Mouse (Mus musculus) kidney, postnatal 0 days (tissue): Measurements from ENCODE around the gene Gm20388. TPM values are rescaled to one million over a fixed set of nuclear protein-coding genes. Genes with fewer than 3 reads are reported as not detected.

Experiments
- ATAC-seq: fragments of 200-750 bp; cut with Nextera tagmentation; replicated peaks from 2 replicates; pipeline ENCODE4 v1.8.0; 2017; ENCODE audit warnings: low read depth, moderate number of reproducible peaks, moderate TSS enrichment, moderate library complexity; ENCODE audit not compliant: low FRiP score
- DNase-seq: peaks from one replicate; pipeline ENCODE4 v3.0.0-alpha.2; 2016; ENCODE audit warnings: low spot score
- H3K27ac ChIP-seq: fragments of 300-500 bp; sonication (generic); 2 replicates; pipeline ENCODE4 v1.5.1; 2014; ENCODE audit warnings: mild to moderate bottlenecking
- H3K27me3 ChIP-seq: fragments of 300-500 bp; sonication (generic); 2 replicates; pipeline ENCODE4 v1.6.1; 2014; ENCODE audit warnings: low read length, mixed read lengths; ENCODE audit not compliant: insufficient read depth
- H3K36me3 ChIP-seq: fragments of 300-500 bp; sonication (generic); 2 replicates; pipeline ENCODE4 v1.6.1; 2014; ENCODE audit warnings: low read length, mixed read lengths; ENCODE audit not compliant: insufficient read depth
- H3K4me1 ChIP-seq: fragments of 300-500 bp; sonication (generic); replicated peaks from 2 replicates; pipeline ENCODE4 v1.6.1; 2014; ENCODE audit warnings: antibody characterized with exemption, low read length, mixed read lengths; ENCODE audit not compliant: insufficient read depth
- H3K4me2 ChIP-seq: fragments of 300-500 bp; sonication (generic); 2 replicates; pipeline ENCODE4 v1.6.1; 2014; ENCODE audit warnings: mild to moderate bottlenecking, low read length, moderate library complexity, mixed read lengths
- H3K4me3 ChIP-seq: fragments of 300-500 bp; sonication (generic); replicated peaks from 2 replicates; pipeline ENCODE4 v1.5.1; 2014; ENCODE audit warnings: low read depth, low read length
- H3K9ac ChIP-seq: fragments of 300-500 bp; sonication (generic); 2 replicates; pipeline ENCODE4 v1.6.1; 2014; ENCODE audit warnings: low read depth, low read length
- H3K9me3 ChIP-seq: fragments of 300-500 bp; sonication (generic); replicated peaks from 2 replicates; pipeline ENCODE4 v1.6.1; 2016; ENCODE audit warnings: low read length, inconsistent platforms, mixed read lengths
- CTCF ChIP-seq: IDR thresholded peaks from 2 replicates; pipeline ENCODE4 v1.5.1; 2016; ENCODE audit warnings: antibody characterized with exemption, low read depth, mild to moderate bottlenecking, moderate library complexity
- WGBS: fragments of 180-500 bp; shearing (Covaris S2); extraction: QIAGEN DNeasy Blood & Tissue Kit; methylation state at CpG from one replicate; pipeline ENCODE4 v1.1.7; 2014; 5-methylcytosine and 5-hydroxymethylcytosine counted together
- polyA plus RNA-seq: library from polyadenylated mRNA; unstranded; fragments of >200 nt; fragmentation: Nextera tagmentation; extraction: Ambion mirVana; gene quantifications from 2 replicates; pipeline ENCODE4 v1.2.1, GENCODE M21; 2015

Gm20388 gene
- polyA plus RNA-seq, 1 experiment from 2014 or later, result not detected

DNA sequence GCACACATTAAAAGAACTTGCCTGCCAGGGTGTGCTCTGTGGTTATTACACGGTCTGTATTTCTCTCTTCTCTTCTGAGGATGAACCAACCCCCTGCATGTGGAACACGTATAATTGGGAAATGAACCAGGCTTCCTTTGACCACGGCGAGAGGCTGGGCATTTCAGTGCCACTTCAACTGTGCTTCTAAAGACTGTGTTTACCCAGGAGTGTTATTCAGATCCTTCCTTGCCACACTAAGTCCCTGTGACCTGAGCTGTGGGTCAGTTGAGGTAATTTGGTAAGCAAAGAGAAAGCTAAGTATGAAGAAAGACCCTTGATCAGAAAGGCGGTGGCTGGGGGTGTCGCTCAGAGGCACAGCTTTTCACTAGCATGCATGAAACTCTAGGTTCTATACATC, 29.3 kb upstream of the Gm20388 start:
- no peak for TF ChIP-seq CTCF
- Histone ChIP-seq H3K9me3 (no peaks in the 10 kb centered on the region), H3K36me3 (0 out of 2 replicates have a peak, but pooled peaks cover 5% of the 10 kb centered on the region), H3K4me1 (no peaks in the 10 kb centered on the region), H3K27me3 (no peaks in the 10 kb centered on the region), H3K4me2 (no peak overlapping the region), H3K4me3 (no peak overlapping the region), H3K27ac (peak overlapping the region; percentile 60), H3K9ac (no peak overlapping the region)
- ATAC-seq (no peak), DNase-seq (no peak)
- WGBS, result 65% methylated on average over 6 of the region's 6 CpGs

DNA sequence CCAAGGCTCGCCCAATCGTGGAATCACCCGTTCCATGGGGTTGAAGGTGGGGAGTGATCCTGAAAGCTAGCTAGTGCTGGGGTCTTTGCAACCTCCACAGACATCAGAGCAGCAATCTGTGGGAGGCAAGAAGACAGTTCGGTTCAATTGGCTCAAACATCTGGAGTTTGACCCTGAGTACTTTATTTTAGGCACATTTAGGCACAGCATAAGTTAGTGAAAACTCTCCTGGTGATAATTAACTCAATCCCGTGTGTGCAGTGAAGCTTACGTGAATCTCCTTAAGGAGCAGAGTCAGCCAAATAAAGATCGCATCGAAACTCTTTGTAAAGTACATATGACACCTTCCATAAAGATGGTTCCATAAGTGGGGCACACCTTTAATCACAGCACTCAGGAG, 28.7 kb upstream of the Gm20388 start:
- DNase-seq (peak; percentile 32), ATAC-seq (no peak)
- H3K4me2 ChIP-seq, result no peak overlapping the region
- H3K9ac ChIP-seq, result no peak overlapping the region
- no peak for TF ChIP-seq CTCF
- H3K4me3 ChIP-seq, result no peak overlapping the region
- H3K27ac ChIP-seq, result peak overlapping the region; percentile 60
- no peaks in the 10 kb centered on the region for H3K4me1 ChIP-seq
- H3K9me3 ChIP-seq, result no peaks in the 10 kb centered on the region
- 0 out of 2 replicates have a peak, but pooled peaks cover 5% of the 10 kb centered on the region for H3K36me3 ChIP-seq
- H3K27me3 ChIP-seq, result no peaks in the 10 kb centered on the region
- 41% methylated on average over 8 of the region's 8 CpGs for WGBS

DNA sequence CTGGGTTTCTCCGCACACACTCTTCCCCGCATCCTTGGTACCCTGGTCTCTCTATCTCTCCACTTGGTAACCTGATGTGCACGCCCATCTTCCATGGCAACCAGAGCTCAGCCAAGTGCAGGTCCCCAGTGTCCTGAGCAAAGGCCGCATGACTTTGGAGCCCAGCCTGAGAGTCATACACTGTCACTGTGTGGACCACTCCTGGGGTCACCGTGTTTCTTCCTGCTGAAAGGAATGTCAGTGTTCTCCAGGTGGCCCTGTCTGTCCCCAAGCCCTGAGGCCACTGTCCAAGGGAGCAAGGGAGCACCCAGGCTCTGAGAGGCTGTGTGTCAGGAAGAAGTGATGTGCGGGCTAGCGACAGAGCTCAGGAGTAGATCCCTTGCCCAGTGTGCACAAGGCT, 27.4 kb upstream of the Gm20388 start:
- WGBS, result 81% methylated on average over 7 of the region's 7 CpGs
- 0 out of 2 replicates have a peak, but pooled peaks cover 2% of the 10 kb centered on the region for H3K36me3 ChIP-seq
- TF ChIP-seq CTCF, result no peak
- H3K27me3 ChIP-seq, result no peaks in the 10 kb centered on the region
- no peaks in the 10 kb centered on the region for H3K9me3 ChIP-seq
- no peak overlapping the region for H3K4me3 ChIP-seq
- H3K9ac ChIP-seq, result no peak overlapping the region
- H3K27ac ChIP-seq, result no peak overlapping the region
- no peak overlapping the region for H3K4me2 ChIP-seq
- DNase-seq, result no peak
- no peaks in the 10 kb centered on the region for H3K4me1 ChIP-seq
- ATAC-seq, result no peak

DNA sequence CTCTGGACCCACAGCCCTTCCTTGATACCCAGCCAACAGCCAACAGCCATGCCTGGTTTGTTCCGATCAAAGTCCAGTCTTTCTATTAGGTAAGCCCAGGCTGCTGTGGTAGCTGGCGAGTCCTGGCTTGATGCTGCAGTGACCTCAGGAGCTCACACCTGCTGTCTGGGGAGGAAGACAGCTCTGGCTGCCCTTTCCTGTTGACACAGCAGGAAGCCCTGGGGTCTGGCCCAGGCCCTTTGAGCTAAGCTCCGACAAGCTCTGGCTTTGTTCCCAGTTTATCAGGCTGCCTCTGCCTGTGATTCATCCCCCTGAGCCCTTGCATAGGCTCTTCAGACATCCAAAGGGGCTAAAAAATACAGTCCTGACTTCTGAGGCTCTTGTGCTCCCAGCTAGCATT, 25.0 kb upstream of the Gm20388 start:
- Histone ChIP-seq H3K27me3 (no peaks in the 10 kb centered on the region), H3K4me1 (no peaks in the 10 kb centered on the region), H3K9ac (no peak overlapping the region), H3K9me3 (no peaks in the 10 kb centered on the region), H3K36me3 (no peaks in the 10 kb centered on the region), H3K4me3 (no peak overlapping the region), H3K4me2 (no peak overlapping the region), H3K27ac (peak overlapping the region; percentile 33; the same call in 1 of the 2 replicates)
- 26% methylated on average over 3 of the region's 3 CpGs for WGBS
- no peak for TF ChIP-seq CTCF
- peak; percentile 74 for DNase-seq
- ATAC-seq, result peak; percentile 94

DNA sequence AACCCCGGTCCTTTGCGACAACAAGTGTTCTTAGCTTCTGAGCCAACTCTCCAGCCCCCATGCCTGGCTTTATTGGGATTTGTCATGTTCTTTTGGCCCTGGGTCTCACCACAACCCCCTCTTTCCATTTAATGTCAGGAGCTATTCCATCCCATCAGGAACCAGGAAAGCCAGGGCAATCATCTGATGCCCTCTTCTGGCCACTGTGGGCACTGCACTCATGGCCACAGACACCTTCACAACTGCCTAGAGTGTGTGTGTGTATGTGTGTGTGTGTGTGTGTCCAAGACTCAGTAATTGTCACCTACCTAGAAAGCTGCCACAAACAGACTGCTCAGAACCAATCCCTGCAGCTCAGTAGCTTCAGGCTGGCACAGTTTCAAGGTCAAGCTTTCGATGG, 23.5 kb upstream of the Gm20388 start:
- Histone ChIP-seq H3K4me3 (no peak overlapping the region), H3K36me3 (no peaks in the 10 kb centered on the region), H3K9me3 (no peaks in the 10 kb centered on the region), H3K4me1 (no peaks in the 10 kb centered on the region), H3K27ac (no peak overlapping the region), H3K9ac (no peak overlapping the region), H3K27me3 (no peaks in the 10 kb centered on the region), H3K4me2 (no peak overlapping the region)
- WGBS, result 97% methylated on average over 3 of the region's 3 CpGs
- DNase-seq, result peak; percentile 36
- no peak for ATAC-seq
- peak; percentile 81 for TF ChIP-seq CTCF

DNA sequence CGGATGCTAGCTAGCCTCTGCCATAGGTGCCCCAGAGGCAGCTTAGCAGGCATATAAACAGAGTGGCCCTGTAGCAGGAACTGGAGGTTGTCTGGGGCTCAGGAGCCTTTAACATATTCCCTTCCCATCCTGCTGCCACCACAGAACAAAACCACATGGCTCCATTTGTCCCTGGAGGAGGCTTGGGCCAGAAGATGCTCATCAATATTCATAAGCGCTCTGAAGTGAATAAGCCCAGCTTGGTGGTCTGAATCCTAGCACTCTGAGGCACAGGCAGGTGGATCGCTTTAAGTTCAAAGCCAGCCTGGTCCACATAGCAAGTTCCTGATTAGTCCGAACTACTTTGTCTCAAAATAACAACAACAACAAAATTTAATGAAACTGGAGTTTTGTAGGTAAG, 22.6 kb upstream of the Gm20388 start:
- TF ChIP-seq CTCF, result no peak
- Histone ChIP-seq H3K4me3 (no peak overlapping the region), H3K4me2 (no peak overlapping the region), H3K4me1 (no peaks in the 10 kb centered on the region), H3K27me3 (no peaks in the 10 kb centered on the region), H3K9me3 (no peaks in the 10 kb centered on the region), H3K36me3 (no peaks in the 10 kb centered on the region), H3K27ac (no peak overlapping the region), H3K9ac (no peak overlapping the region)
- 76% methylated on average over 4 of the region's 4 CpGs for WGBS
- DNase-seq (no peak), ATAC-seq (no peak)

DNA sequence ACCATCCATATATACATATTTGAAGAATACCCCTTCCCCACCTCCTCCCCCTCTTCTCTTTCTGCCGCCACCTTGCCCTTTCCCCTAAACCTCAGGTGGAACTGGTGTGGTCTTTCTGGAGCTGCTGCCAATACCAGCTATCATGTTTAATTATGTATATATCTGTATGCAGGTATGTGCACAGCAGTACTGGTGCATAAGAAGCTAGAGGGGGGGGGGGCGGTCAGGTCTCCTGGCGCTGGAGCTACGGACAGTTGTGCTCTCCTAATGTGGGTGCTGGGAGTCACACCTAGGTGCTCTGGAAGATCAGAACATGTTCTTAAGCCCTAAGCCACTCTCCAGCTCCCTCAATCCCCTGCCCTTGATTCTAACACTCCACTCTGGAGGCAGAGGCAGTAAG, 13.6 kb upstream of the Gm20388 start:
- 0 out of 2 replicates have a peak, but pooled peaks cover 12% of the 10 kb centered on the region for H3K4me1 ChIP-seq
- no peak for DNase-seq
- no peak overlapping the region for H3K4me3 ChIP-seq
- H3K27me3 ChIP-seq, result no peaks in the 10 kb centered on the region
- WGBS, result 71% methylated on average over 4 of the region's 4 CpGs
- no peaks in the 10 kb centered on the region for H3K36me3 ChIP-seq
- ATAC-seq, result no peak
- no peaks in the 10 kb centered on the region for H3K9me3 ChIP-seq
- no peak overlapping the region for H3K9ac ChIP-seq
- H3K4me2 ChIP-seq, result no peak overlapping the region
- H3K27ac ChIP-seq, result no peak overlapping the region
- no peak for TF ChIP-seq CTCF
